Mouse (Mus musculus): ENCODE measurements around the gene Gm21800. TPM values are rescaled to one million over a fixed set of nuclear protein-coding genes. Genes with fewer than 3 reads are reported as not detected.
"Not testable (repeated sequence)": the region's sequence is repeated elsewhere in the genome, so short reads cannot be mapped to it uniquely, and the experiment has no call there.

The Gm21800 gene
- total RNA-seq (2022): not detected

GRCm38 (mm10) chrY:41406198-41406597 is at the start of gene Gm21800:
Gm21800 (plus strand) TSS chrY:41406498.
- DNase-seq: not testable (repeated sequence)
